Mouse (Mus musculus) embryonic fibroblast, embryonic 13.5 days (primary cell): ENCODE measurements around the gene Rab25. TPM values are rescaled to one million over a fixed set of nuclear protein-coding genes. Genes with fewer than 3 reads are reported as not detected.
"Not testable (repeated sequence)": the region's sequence is repeated elsewhere in the genome, so short reads cannot be mapped to it uniquely, and the experiment has no call there.

ENCODE experiments used
- H3K27ac ChIP-seq: 2 replicates; pipeline ENCODE4 v1.5.1; 2012; ENCODE audit warnings: low read length, control low read depth, inconsistent platforms; ENCODE audit not compliant: insufficient read depth
- H3K4me1 ChIP-seq: 2 replicates; pipeline ENCODE4 v1.6.1; 2011; ENCODE audit warnings: low read length; ENCODE audit not compliant: control insufficient read depth, insufficient read depth
- H3K4me3 ChIP-seq: 2 replicates; pipeline ENCODE4 v1.5.1; 2011; ENCODE audit warnings: mild to moderate bottlenecking, control low read depth, low read length; ENCODE audit not compliant: insufficient read depth
- CTCF ChIP-seq: IDR thresholded peaks from 2 replicates; pipeline ENCODE4 v1.5.1; 2011; ENCODE audit warnings: mild to moderate bottlenecking, control low read depth, low read length, moderate library complexity, borderline replicate concordance; ENCODE audit not compliant: insufficient read depth
- POLR2A ChIP-seq: IDR thresholded peaks from 2 replicates; pipeline ENCODE4 v1.6.1; 2011; ENCODE audit warnings: low read depth, mild to moderate bottlenecking, control low read depth, low read length, moderate library complexity
- polyA plus RNA-seq: library from polyadenylated mRNA; stranded (reverse); fragments of >200 nt; gene quantifications from 2 replicates; pipeline ENCODE4 v1.2.4, GENCODE M21; 2011; ENCODE audit warnings: low read depth; ENCODE audit not compliant: missing spikeins, insufficient read length

Rab25 gene
- polyA plus RNA-seq, 1 experiment, result not detected

GRCm38 (mm10) chr3:88579454-88580117 lies 31.5 kb upstream of the Rab25 start:
- Histone ChIP-seq H3K4me1 (0 out of 2 replicates have a peak, but pooled peaks cover 3% of the 10 kb centered on the region), H3K4me3 (peak overlapping the region; percentile 98), H3K27ac (no peak overlapping the region)
- peak; percentile 85 for TF ChIP-seq POLR2A
- no peak for TF ChIP-seq CTCF

- no peak for TF ChIP-seq CTCF
- TF ChIP-seq POLR2A, result no peak
- peak overlapping the region; percentile 98 for H3K4me3 ChIP-seq
- H3K4me1 ChIP-seq, result 0 out of 2 replicates have a peak, but pooled peaks cover 3% of the 10 kb centered on the region
- H3K27ac ChIP-seq, result no peak overlapping the region
Measured at GRCm38 (mm10) chr3:88578498-88579424, 30.7 kb upstream of the Rab25 start.

GRCm38 (mm10) chr3:88577846-88578245 lies 29.7 kb upstream of the Rab25 start:
- not testable (repeated sequence) for H3K4me1 ChIP-seq

GRCm38 (mm10) chr3:88575540-88575939 lies 27.4 kb upstream of the Rab25 start, which contains the start of gene Ssr2:
Gene Ssr2 (plus strand): TSS chr3:88575876.
- H3K27ac ChIP-seq, result no peak within 1 kb of the TSS
- no peak within 1 kb of the TSS for H3K4me3 ChIP-seq
- TF ChIP-seq POLR2A, result no peak
- no peak for TF ChIP-seq CTCF
- H3K4me1 ChIP-seq, result no peaks in the 10 kb centered on the region

More at GRCm38 (mm10) chr3:88577846-88578245, 29.7 kb upstream of the Rab25 start:
- not testable (repeated sequence) for H3K27ac ChIP-seq, H3K4me3 ChIP-seq

- no peak overlapping the region for H3K27ac ChIP-seq
- no peak for TF ChIP-seq CTCF
- TF ChIP-seq POLR2A, result no peak
- H3K4me1 ChIP-seq, result no peaks in the 10 kb centered on the region
- no peak overlapping the region for H3K4me3 ChIP-seq
Measured at GRCm38 (mm10) chr3:88573810-88574209, 25.7 kb upstream of the Rab25 start.

GRCm38 (mm10) chr3:88572835-88573234 lies 24.7 kb upstream of the Rab25 start:
- no peak overlapping the region for H3K4me3 ChIP-seq
- H3K4me1 ChIP-seq, result no peaks in the 10 kb centered on the region
- H3K27ac ChIP-seq, result no peak overlapping the region
- TF ChIP-seq CTCF (no peak), POLR2A (no peak)

- Histone ChIP-seq H3K4me3 (no peak overlapping the region), H3K27ac (no peak overlapping the region), H3K4me1 (no peaks in the 10 kb centered on the region)
- TF ChIP-seq CTCF (no peak), POLR2A (no peak)
Measured at GRCm38 (mm10) chr3:88571856-88572255, 23.8 kb upstream of the Rab25 start.

GRCm38 (mm10) chr3:88570341-88570740 lies 22.2 kb upstream of the Rab25 start:
- no peak overlapping the region for H3K27ac ChIP-seq
- no peak for TF ChIP-seq POLR2A
- no peak for TF ChIP-seq CTCF

GRCm38 (mm10) chr3:88569694-88570093 lies 21.6 kb upstream of the Rab25 start:
- no peak overlapping the region for H3K4me3 ChIP-seq
- no peak overlapping the region for H3K27ac ChIP-seq
- TF ChIP-seq CTCF, result no peak
- TF ChIP-seq POLR2A, result no peak
- no peaks in the 10 kb centered on the region for H3K4me1 ChIP-seq

More at GRCm38 (mm10) chr3:88570341-88570740, 22.2 kb upstream of the Rab25 start:
- Histone ChIP-seq H3K4me1 (no peaks in the 10 kb centered on the region), H3K4me3 (no peak overlapping the region)

GRCm38 (mm10) chr3:88569093-88569492 lies 21.0 kb upstream of the Rab25 start:
- Histone ChIP-seq H3K27ac (no peak overlapping the region), H3K4me1 (no peaks in the 10 kb centered on the region), H3K4me3 (no peak overlapping the region)
- TF ChIP-seq CTCF (no peak), POLR2A (no peak)
